Mouse (Mus musculus) megakaryocyte, embryonic 14.5 days (primary cell): ENCODE measurements around the gene Stk10. TPM values are rescaled to one million over a fixed set of nuclear protein-coding genes. Genes with fewer than 3 reads are reported as not detected.
A peak's percentile ranks its signal among the peaks of the same experiment; 100 is the strongest.

Source experiments
- H3K27me3 ChIP-seq: replicated peaks from 2 replicates; pipeline ENCODE3; 2012; ENCODE audit warnings: inconsistent platforms
- H3K36me3 ChIP-seq: replicated peaks from 2 replicates; pipeline ENCODE3; 2012; ENCODE audit warnings: low read length, inconsistent platforms, mixed read lengths
- H3K4me1 ChIP-seq: 2 replicates; pipeline ENCODE4 v1.6.1; 2012; ENCODE audit warnings: inconsistent platforms
- H3K4me3 ChIP-seq: replicated peaks from 2 replicates; pipeline ENCODE3; 2012; ENCODE audit warnings: moderate library complexity, mild to moderate bottlenecking, inconsistent platforms
- H3K9me3 ChIP-seq: 2 replicates; pipeline ENCODE4 v1.6.1; 2012; ENCODE audit warnings: inconsistent platforms
- FLI1 ChIP-seq: IDR thresholded peaks from 2 replicates; pipeline ENCODE4 v1.6.1; 2012; ENCODE audit warnings: low read length, inconsistent platforms, mixed read lengths
- GATA1 ChIP-seq: IDR thresholded peaks from 3 replicates; pipeline ENCODE4 v1.6.1; 2012; ENCODE audit warnings: mixed read lengths, low read length, inconsistent platforms, borderline replicate concordance
- polyA plus RNA-seq: library from polyadenylated mRNA; stranded (reverse); fragments of >175 nt; gene quantifications from 2 replicates; pipeline ENCODE4 v1.2.3, GENCODE M21; 2012; ENCODE audit warnings: low replicate concordance; ENCODE audit not compliant: insufficient read depth

The Stk10 gene
- polyA plus RNA-seq, 1 experiment = 28.3 TPM

- no peak for TF ChIP-seq GATA1
- no peak for TF ChIP-seq FLI1
- peaks cover 84% of the 10 kb centered on the region for H3K36me3 ChIP-seq
- peaks cover 93% of the 10 kb centered on the region for H3K4me1 ChIP-seq
- H3K27me3 ChIP-seq = no peaks in the 10 kb centered on the region
- no peaks in the 10 kb centered on the region for H3K9me3 ChIP-seq
- no peak overlapping the region for H3K4me3 ChIP-seq
These were observed 43.6 kb downstream of the Stk10 start for GRCm38 (mm10) chr11:32576760-32577050.

GRCm38 (mm10) chr11:32580305-32580947 lies 47.3 kb downstream of the Stk10 start:
- H3K27me3 ChIP-seq = no peaks in the 10 kb centered on the region
- H3K4me1 ChIP-seq = peaks cover 93% of the 10 kb centered on the region
- H3K36me3 ChIP-seq = peaks cover 88% of the 10 kb centered on the region
- TF ChIP-seq GATA1 (no peak), FLI1 (no peak)
- no peaks in the 10 kb centered on the region for H3K9me3 ChIP-seq
- peak overlapping the region; percentile 77 for H3K4me3 ChIP-seq

DNA sequence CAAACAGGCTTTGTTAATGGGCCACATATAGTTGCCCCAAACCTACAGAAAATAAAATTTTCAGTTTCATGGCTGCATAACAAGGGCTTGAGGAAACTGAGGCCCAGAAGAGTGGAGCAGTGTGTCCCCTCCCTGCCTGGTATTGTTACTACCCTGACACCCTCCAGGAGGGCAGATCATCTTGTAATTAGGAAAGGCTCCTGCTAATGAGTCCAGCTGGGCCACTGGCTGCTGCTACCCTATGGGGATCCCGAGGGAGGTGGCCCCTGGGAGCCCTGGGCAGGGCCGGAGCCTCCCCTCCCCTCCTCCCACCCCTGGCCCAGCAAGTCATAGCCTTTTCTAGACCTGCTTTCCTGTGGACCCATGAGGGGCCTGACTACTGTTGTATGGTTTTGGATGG lies 47.9 kb downstream of the Stk10 start:
- peaks cover 94% of the 10 kb centered on the region for H3K4me1 ChIP-seq
- peaks cover 88% of the 10 kb centered on the region for H3K36me3 ChIP-seq
- no peaks in the 10 kb centered on the region for H3K9me3 ChIP-seq
- TF ChIP-seq GATA1 = no peak
- TF ChIP-seq FLI1 = no peak
- no peaks in the 10 kb centered on the region for H3K27me3 ChIP-seq
- H3K4me3 ChIP-seq = peak overlapping the region; percentile 77

DNA sequence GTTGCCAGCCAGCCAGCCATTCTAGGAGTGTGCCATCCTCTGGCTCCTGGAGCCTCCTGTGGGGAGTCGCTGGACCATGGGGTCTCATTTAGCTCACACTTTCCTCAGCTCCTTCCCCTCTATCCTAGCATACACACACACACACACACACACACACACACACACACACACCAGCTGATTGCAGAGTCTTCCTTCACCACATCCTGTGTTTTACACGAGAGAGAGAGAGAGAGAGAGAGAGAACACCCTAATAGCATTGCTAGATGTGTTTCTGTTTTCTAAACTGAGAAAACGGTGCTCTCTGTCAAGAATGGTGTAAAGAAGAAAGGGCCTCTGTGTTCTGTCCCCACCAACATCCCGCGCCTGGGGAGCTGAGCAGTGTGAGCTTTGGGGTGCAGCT lies 49.7 kb downstream of the Stk10 start:
- Histone ChIP-seq H3K36me3 (peaks cover 83% of the 10 kb centered on the region), H3K9me3 (no peaks in the 10 kb centered on the region), H3K27me3 (no peaks in the 10 kb centered on the region), H3K4me1 (peaks cover 87% of the 10 kb centered on the region), H3K4me3 (no peak overlapping the region)
- TF ChIP-seq FLI1 (no peak), GATA1 (no peak)

- Histone ChIP-seq H3K4me3 (no peak overlapping the region), H3K27me3 (no peaks in the 10 kb centered on the region), H3K9me3 (no peaks in the 10 kb centered on the region), H3K4me1 (peaks cover 91% of the 10 kb centered on the region), H3K36me3 (peaks cover 92% of the 10 kb centered on the region)
- TF ChIP-seq FLI1 (no peak), GATA1 (no peak)
These were observed 52.9 kb downstream of the Stk10 start for GRCm38 (mm10) chr11:32585996-32586395.

DNA sequence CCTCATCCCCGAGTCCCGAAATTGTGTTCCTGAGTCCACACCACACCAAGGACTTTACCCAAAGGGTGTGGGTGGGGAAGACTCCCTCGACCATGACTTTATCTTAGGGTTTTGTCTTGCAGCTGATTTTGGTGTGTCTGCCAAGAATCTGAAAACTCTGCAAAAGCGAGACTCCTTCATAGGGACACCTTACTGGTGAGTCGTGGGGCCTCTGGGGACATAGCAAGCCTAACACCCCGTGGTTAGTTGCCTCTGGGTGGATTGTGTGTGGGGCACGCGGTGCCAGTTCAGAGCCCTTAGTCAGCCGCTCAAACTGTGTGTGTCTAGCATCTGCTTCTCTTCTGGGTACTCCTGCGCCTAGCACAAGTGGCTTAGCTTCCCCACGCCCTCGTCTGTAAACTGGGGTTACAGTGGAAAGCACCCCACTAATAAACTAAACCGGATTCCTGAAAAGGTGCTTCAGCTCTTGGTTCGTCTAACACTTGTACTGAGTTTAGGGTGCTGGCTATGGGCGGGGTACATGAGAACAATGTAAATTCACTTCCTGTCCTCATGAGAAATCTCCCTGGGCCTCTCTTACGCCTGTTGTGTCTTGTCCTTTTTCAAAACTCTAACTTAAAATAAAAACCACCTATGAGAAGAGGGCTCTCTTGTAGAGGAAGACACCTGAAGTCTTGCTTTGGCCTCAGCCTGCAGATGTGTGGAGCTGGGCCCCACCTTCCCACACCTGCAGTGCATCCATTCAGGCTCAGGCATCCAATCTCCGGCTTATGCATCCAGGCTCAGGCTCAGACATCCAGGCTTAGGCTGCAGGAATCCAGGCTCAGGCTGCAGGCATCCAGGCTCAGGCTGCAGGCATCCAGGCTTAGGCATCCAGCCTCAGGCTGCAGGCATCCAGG lies 54.3 kb downstream of the Stk10 start:
- H3K27me3 ChIP-seq = no peaks in the 10 kb centered on the region
- H3K4me3 ChIP-seq = no peak overlapping the region
- H3K4me1 ChIP-seq = peaks cover 91% of the 10 kb centered on the region
- TF ChIP-seq FLI1 (no peak), GATA1 (no peak)
- H3K9me3 ChIP-seq = no peaks in the 10 kb centered on the region
- peaks cover 94% of the 10 kb centered on the region for H3K36me3 ChIP-seq

GRCm38 (mm10) chr11:32588090-32588891 lies 55.2 kb downstream of the Stk10 start:
- Histone ChIP-seq H3K36me3 (peaks cover 94% of the 10 kb centered on the region), H3K27me3 (no peaks in the 10 kb centered on the region), H3K4me1 (peaks cover 88% of the 10 kb centered on the region), H3K9me3 (no peaks in the 10 kb centered on the region), H3K4me3 (no peak overlapping the region)
- TF ChIP-seq FLI1 = no peak

DNA sequence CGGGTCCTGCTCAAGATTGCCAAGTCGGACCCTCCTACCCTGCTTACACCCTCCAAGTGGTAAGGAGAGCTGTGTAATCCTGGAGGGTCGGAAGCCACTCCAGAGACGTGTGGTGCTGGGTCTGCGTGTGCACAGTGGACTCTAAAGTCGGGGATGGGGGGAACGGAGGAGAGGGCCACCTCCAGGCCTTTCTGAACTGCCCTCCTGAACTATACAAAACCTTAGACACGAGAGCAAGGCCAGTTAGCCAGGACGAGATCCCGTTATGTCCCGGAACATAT lies 55.7 kb downstream of the Stk10 start:
- Histone ChIP-seq H3K9me3 (no peaks in the 10 kb centered on the region), H3K27me3 (no peaks in the 10 kb centered on the region), H3K4me3 (no peak overlapping the region), H3K36me3 (peaks cover 93% of the 10 kb centered on the region), H3K4me1 (peaks cover 82% of the 10 kb centered on the region)
- no peak for TF ChIP-seq FLI1
- no peak for TF ChIP-seq GATA1

- TF ChIP-seq GATA1 (no peak), FLI1 (no peak)
- no peaks in the 10 kb centered on the region for H3K9me3 ChIP-seq
- peaks cover 79% of the 10 kb centered on the region for H3K4me1 ChIP-seq
- H3K36me3 ChIP-seq = peaks cover 94% of the 10 kb centered on the region
- H3K4me3 ChIP-seq = no peak overlapping the region
- no peaks in the 10 kb centered on the region for H3K27me3 ChIP-seq
These were observed 56.1 kb downstream of the Stk10 start for GRCm38 (mm10) chr11:32589201-32589600.

- Histone ChIP-seq H3K36me3 (peaks cover 94% of the 10 kb centered on the region), H3K4me1 (peaks cover 74% of the 10 kb centered on the region)
- TF ChIP-seq FLI1 = no peak
These were observed 56.7 kb downstream of the Stk10 start for GRCm38 (mm10) chr11:32589791-32590190.

More at GRCm38 (mm10) chr11:32589791-32590190, 56.7 kb downstream of the Stk10 start:
- Histone ChIP-seq H3K4me3 (no peak overlapping the region), H3K9me3 (no peaks in the 10 kb centered on the region; the same call in 1 of the 2 replicates), H3K27me3 (no peaks in the 10 kb centered on the region)
